Mouse (Mus musculus): Measurements from ENCODE around the gene Mrpl36. TPM values are rescaled to one million over a fixed set of nuclear protein-coding genes. Genes with fewer than 3 reads are reported as not detected.

Mrpl36 gene
- polyA plus RNA-seq, 1 experiment from 2014 or later: 138 TPM

DNA sequence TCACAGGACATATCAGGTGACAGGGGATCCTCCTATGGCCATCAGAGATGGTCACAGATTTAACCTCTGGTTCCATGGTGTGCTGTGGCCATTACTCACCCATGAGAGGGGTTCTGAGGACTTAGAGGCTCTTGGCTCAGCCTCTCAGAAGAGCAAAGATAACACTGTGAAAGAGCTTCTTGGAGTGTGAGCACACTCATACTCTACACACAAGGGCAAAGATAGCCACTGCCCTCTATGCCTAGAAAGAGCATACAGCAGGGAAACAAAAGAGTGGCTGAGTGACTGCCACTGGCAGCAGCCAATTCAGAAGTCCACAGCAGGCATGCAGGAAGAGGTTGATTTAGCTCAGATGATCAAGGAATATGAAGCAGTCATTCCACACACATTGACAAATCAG lies 24.2 kb downstream of the Mrpl36 start:
- no peak overlapping the region for H3K27ac ChIP-seq (ENCODE audit: low read length)
- H3K4me1 ChIP-seq (ENCODE audit: control insufficient read depth, insufficient read depth, low read length): no peaks in the 10 kb centered on the region; the same call in none of the 2 replicates
- H3K9ac ChIP-seq (ENCODE audit: low read length): no peak overlapping the region
- H3K36me3 ChIP-seq (ENCODE audit: control insufficient read depth, insufficient read depth): no peaks in the 10 kb centered on the region
- no peaks in the 10 kb centered on the region for H3K27me3 ChIP-seq (ENCODE audit: control insufficient read depth, insufficient read depth, low read length)
- ATAC-seq (replicated peaks; ENCODE audit: extremely low read depth, insufficient read depth, low FRiP score): no peak
- H3K9me3 ChIP-seq (replicated peaks; ENCODE audit: control insufficient read depth, low read length): no peaks in the 10 kb centered on the region
- no peak overlapping the region for H3K4me2 ChIP-seq (ENCODE audit: low read depth, low read length)
- no peak overlapping the region for H3K4me3 ChIP-seq (ENCODE audit: low read length)

DNA sequence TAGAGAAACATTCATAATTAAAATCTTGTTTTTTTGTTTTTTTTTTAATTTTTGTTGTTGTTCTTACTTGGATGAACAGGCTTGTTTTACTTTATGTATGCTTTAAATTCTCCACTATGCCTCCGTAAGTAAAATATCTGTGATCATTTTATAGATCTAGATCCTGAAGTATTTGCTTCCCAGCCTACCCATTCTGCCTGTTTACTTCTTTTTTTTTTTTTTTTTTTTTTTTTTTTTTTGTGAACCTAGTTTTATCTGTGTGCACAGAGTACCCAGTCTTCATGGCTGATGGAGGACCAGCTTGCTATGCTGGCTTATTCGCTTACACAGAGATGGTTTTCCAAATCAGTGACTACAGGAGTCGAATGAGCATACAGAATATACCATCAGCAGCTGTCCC lies 28.8 kb downstream of the Mrpl36 start:
- Histone ChIP-seq H3K4me2 (ENCODE audit: low read depth, low read length) (no peak overlapping the region), H3K9ac (ENCODE audit: low read length) (no peak overlapping the region), H3K9me3 (replicated peaks; ENCODE audit: control insufficient read depth, low read length) (no peaks in the 10 kb centered on the region), H3K4me1 (ENCODE audit: control insufficient read depth, insufficient read depth, low read length) (no peaks in the 10 kb centered on the region; the same call in none of the 2 replicates), H3K27ac (ENCODE audit: low read length) (no peak overlapping the region), H3K4me3 (ENCODE audit: low read length) (no peak overlapping the region), H3K36me3 (ENCODE audit: control insufficient read depth, insufficient read depth) (no peaks in the 10 kb centered on the region), H3K27me3 (ENCODE audit: control insufficient read depth, insufficient read depth, low read length) (no peaks in the 10 kb centered on the region)
- ATAC-seq (replicated peaks; ENCODE audit: extremely low read depth, insufficient read depth, low FRiP score): no peak
- 79% methylated on average over 3 of the region's 3 CpGs for WGBS

DNA sequence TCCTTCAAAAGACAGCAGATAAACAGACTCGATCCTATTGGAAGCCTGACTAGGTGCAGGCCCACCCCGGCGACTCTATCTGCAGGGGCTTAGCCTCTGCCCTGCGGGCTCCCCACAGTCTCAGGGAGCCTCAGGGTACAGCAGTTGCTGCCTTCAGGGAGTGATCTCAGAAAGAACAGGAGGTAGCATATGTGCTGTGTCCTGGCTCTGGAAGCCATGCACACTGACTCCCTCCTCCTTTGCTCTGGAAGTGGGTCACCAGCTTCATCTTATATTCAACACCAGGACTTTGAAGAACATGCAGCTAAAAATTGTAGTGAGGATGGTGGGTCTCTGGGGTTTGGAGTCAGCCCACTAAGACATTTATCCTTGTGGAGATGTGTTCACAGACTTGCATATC lies 45.1 kb downstream of the Mrpl36 start:
- Histone ChIP-seq H3K9me3 (replicated peaks; ENCODE audit: control insufficient read depth, low read length) (no peaks in the 10 kb centered on the region), H3K4me2 (ENCODE audit: low read depth, low read length) (no peak overlapping the region), H3K27ac (ENCODE audit: low read length) (no peak overlapping the region), H3K36me3 (ENCODE audit: control insufficient read depth, insufficient read depth) (no peaks in the 10 kb centered on the region), H3K27me3 (ENCODE audit: control insufficient read depth, insufficient read depth, low read length) (no peaks in the 10 kb centered on the region), H3K4me1 (ENCODE audit: control insufficient read depth, insufficient read depth, low read length) (no peaks in the 10 kb centered on the region), H3K4me3 (ENCODE audit: low read length) (no peak overlapping the region), H3K9ac (ENCODE audit: low read length) (no peak overlapping the region)
- ATAC-seq (replicated peaks; ENCODE audit: extremely low read depth, insufficient read depth, low FRiP score): no peak
- 75% methylated on average over 4 of the region's 4 CpGs for WGBS

DNA sequence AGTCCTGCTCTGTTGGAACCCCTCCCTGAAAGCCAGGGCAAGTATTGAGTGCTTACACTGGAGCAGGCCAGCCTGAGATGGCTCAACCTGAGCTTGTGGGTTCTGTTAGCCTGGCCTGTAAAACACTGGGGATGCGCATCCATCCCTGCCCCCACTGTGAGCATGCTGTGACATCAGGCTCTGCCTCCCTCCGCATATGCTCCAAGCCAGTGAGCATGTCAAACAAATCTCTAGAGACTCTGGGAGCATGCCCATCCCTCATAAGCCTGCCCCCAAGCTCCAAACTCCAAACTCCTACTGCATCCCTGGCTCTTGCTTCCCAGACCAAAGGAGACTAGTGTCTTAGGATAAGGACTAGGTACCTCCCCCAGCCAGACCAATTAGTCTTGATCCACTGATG lies 46.3 kb downstream of the Mrpl36 start:
- no peak overlapping the region for H3K4me3 ChIP-seq (ENCODE audit: low read length)
- ATAC-seq (replicated peaks; ENCODE audit: extremely low read depth, insufficient read depth, low FRiP score): no peak
- H3K9ac ChIP-seq (ENCODE audit: low read length): no peak overlapping the region
- H3K27me3 ChIP-seq (ENCODE audit: control insufficient read depth, insufficient read depth, low read length): no peaks in the 10 kb centered on the region
- no peaks in the 10 kb centered on the region for H3K4me1 ChIP-seq (ENCODE audit: control insufficient read depth, insufficient read depth, low read length)
- H3K27ac ChIP-seq (ENCODE audit: low read length): no peak overlapping the region
- H3K9me3 ChIP-seq (replicated peaks; ENCODE audit: control insufficient read depth, low read length): no peaks in the 10 kb centered on the region
- no peak overlapping the region for H3K4me2 ChIP-seq (ENCODE audit: low read depth, low read length)
- no peaks in the 10 kb centered on the region for H3K36me3 ChIP-seq (ENCODE audit: control insufficient read depth, insufficient read depth)
- 74% methylated on average over 2 of the region's 2 CpGs for WGBS

DNA sequence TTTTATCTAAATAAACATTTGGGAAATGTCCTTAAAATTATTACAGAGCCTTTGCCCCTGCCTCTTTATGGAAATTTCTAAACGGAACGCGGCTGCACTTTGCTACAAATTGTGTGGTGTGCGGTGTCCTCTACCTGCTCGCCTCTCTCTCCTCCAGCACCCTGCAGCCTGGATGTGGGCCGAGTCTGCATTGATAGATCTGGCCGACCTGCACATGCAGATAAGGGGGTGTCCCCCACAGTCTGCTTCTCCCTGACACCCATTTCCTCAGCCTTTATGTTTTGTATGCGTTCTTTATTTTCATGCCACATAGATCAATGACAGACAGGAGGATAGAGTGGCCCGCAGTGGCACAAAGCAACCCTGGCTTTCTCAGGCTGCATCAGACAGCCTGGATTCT lies 49.3 kb downstream of the Mrpl36 start:
- Histone ChIP-seq H3K9me3 (replicated peaks; ENCODE audit: control insufficient read depth, low read length) (no peaks in the 10 kb centered on the region), H3K36me3 (ENCODE audit: control insufficient read depth, insufficient read depth) (no peaks in the 10 kb centered on the region), H3K4me2 (ENCODE audit: low read depth, low read length) (no peak overlapping the region), H3K4me1 (ENCODE audit: control insufficient read depth, insufficient read depth, low read length) (no peaks in the 10 kb centered on the region), H3K4me3 (ENCODE audit: low read length) (no peak overlapping the region), H3K27ac (ENCODE audit: low read length) (no peak overlapping the region), H3K9ac (ENCODE audit: low read length) (no peak overlapping the region), H3K27me3 (ENCODE audit: control insufficient read depth, insufficient read depth, low read length) (no peaks in the 10 kb centered on the region)
- no peak for ATAC-seq (replicated peaks; ENCODE audit: extremely low read depth, insufficient read depth, low FRiP score)
- 78% methylated on average over 9 of the region's 9 CpGs for WGBS

Other genes starting within 250 kb of the Mrpl36 start
- gene Irx4, start 68.0 kb upstream of the Mrpl36 start, polyA plus RNA-seq (2015; fragmentation: Nextera tagmentation; extraction: Ambion mirVana): 42.2 and 50.2 TPM in 2 replicates
- gene Ndufs6, start within 50 bp of the Mrpl36 start, polyA plus RNA-seq (2015; fragmentation: Nextera tagmentation; extraction: Ambion mirVana): 798 and 819 TPM in 2 replicates
- 17.4 and 24.0 TPM in 2 replicates for gene Lpcat1, start 138.7 kb downstream of the Mrpl36 start, polyA plus RNA-seq (2015; fragmentation: Nextera tagmentation; extraction: Ambion mirVana)
- 0.11 TPM in 1 of 2 replicates, not detected in the other for gene Slc6a3, start 208.2 kb downstream of the Mrpl36 start, polyA plus RNA-seq (2015; fragmentation: Nextera tagmentation; extraction: Ambion mirVana)